Mouse (Mus musculus) midbrain, embryonic 15.5 days (tissue): Measurements from ENCODE around the gene Hoxa9. TPM values are rescaled to one million over a fixed set of nuclear protein-coding genes. Genes with fewer than 3 reads are reported as not detected.

Source experiments
- ATAC-seq: fragments of 200-750 bp; cut with Nextera tagmentation; replicated peaks from 2 replicates; pipeline ENCODE4 v1.8.0; 2017; ENCODE audit warnings: moderate TSS enrichment
- H3K27ac ChIP-seq: fragments of 300-500 bp; sonication (generic); 2 replicates; pipeline ENCODE4 v1.5.1; 2015; ENCODE audit warnings: mild to moderate bottlenecking, inconsistent platforms
- H3K27me3 ChIP-seq: fragments of 300-500 bp; sonication (generic); replicated peaks from 2 replicates; pipeline ENCODE4 v1.6.1; 2015; ENCODE audit warnings: inconsistent platforms
- H3K36me3 ChIP-seq: fragments of 300-500 bp; sonication (generic); replicated peaks from 2 replicates; pipeline ENCODE4 v1.6.1; 2015; ENCODE audit warnings: inconsistent platforms
- H3K4me1 ChIP-seq: fragments of 300-500 bp; sonication (generic); 2 replicates; pipeline ENCODE4 v1.6.1; 2015; ENCODE audit warnings: inconsistent platforms
- H3K4me2 ChIP-seq: fragments of 300-500 bp; sonication (generic); 2 replicates; pipeline ENCODE4 v1.6.1; 2015; ENCODE audit warnings: inconsistent platforms, mild to moderate bottlenecking, moderate library complexity
- H3K4me3 ChIP-seq: fragments of 300-500 bp; sonication (generic); 2 replicates; pipeline ENCODE4 v1.5.1; 2015; ENCODE audit warnings: mild to moderate bottlenecking, inconsistent platforms
- H3K9ac ChIP-seq: fragments of 300-500 bp; sonication (generic); 2 replicates; pipeline ENCODE4 v1.6.1; 2015; ENCODE audit warnings: mild to moderate bottlenecking, inconsistent platforms
- H3K9me3 ChIP-seq: fragments of 300-500 bp; sonication (generic); 2 replicates; pipeline ENCODE4 v1.6.1; 2016; ENCODE audit warnings: inconsistent platforms
- WGBS: fragments of 180-500 bp; shearing (Covaris S2); methylation state at CpG from one replicate; pipeline ENCODE4 v1.1.7; 2015; ENCODE audit warnings: mixed read lengths; 5-methylcytosine and 5-hydroxymethylcytosine counted together
- polyA plus RNA-seq: library from polyadenylated mRNA; unstranded; fragments of >200 nt; fragmentation: Nextera tagmentation; extraction: Ambion mirVana; gene quantifications from 2 replicates; pipeline ENCODE4 v1.2.1, GENCODE M21; 2015

The Hoxa9 gene
- polyA plus RNA-seq, 1 experiment from 2014 or later, result not detected

DNA sequence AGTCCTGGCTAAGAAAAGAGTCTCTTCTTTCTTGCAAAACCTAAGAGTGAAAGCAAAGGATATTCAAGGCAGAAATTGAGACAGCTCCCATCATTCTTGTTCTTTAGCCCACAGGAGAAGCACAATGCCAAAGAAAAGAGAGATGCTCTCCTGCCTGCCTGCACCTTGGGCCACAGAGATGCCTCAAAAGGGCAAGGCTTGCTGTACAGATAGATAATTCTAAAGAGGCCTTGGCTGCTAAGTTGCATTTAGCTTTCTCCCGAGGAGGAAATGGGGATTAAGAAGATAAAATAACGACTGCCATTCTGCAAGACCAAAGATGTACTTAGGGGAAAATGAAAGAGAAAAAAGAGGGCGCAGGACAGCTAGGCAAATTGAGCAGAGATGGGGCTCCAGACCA lies 16.0 kb upstream of the Hoxa9 start:
- Histone ChIP-seq H3K4me2 (no peak overlapping the region), H3K9me3 (no peaks in the 10 kb centered on the region), H3K4me1 (no peaks in the 10 kb centered on the region), H3K27ac (no peak overlapping the region), H3K36me3 (no peaks in the 10 kb centered on the region), H3K27me3 (peaks cover 96% of the 10 kb centered on the region), H3K9ac (no peak overlapping the region), H3K4me3 (no peak overlapping the region)
- ATAC-seq, result no peak
- WGBS, result 6% methylated on average over 3 of the region's 3 CpGs

DNA sequence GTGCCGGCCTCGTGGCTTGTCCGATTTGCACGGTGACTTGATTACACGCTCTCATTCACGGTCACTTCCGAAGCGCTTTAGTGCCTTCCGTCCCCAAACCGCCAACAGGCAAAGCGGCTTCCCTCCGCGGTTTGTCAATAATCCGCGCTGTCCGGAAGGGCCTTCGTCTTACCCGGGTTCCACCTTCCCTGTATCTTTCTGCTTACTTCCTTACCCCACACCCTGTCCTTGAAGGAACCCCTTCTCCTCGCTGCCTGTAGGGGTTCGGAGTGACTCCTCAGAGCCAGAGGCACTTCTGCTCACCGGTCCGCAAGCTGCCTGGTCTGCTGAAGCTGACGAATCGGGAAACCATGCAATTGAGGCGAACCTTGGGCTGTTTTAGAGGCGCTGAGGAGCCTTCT lies 15.5 kb upstream of the Hoxa9 start:
- Histone ChIP-seq H3K4me3 (no peak overlapping the region), H3K36me3 (no peaks in the 10 kb centered on the region), H3K4me1 (no peaks in the 10 kb centered on the region), H3K27me3 (peaks cover 96% of the 10 kb centered on the region), H3K27ac (no peak overlapping the region), H3K4me2 (no peak overlapping the region), H3K9me3 (no peaks in the 10 kb centered on the region), H3K9ac (no peak overlapping the region)
- no peak for ATAC-seq
- under 1% methylated on average over 26 of the region's 26 CpGs for WGBS

DNA sequence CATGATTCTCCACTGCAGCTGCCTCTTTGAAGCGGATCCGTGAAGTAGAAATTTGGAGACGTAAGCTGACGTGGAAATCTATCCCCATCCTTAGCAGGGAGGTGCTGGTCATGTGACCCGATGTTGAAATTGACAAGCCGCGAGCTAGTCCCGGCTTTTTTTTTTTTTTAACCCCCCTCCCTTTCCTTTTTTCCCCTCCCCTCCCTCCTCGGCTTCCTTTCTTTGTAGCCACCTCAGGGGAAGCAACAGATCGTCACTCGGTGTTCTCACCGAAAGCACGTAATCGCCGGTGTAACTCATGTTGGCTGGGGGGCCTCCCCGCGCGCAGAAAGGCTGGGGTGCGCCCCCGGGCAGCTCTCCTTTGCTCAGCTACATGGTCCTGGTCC lies 14.9 kb upstream of the Hoxa9 start, which contains the start of gene Hoxa11:
Hoxa11 (minus strand) TSS at position 54 of the 386 bp plus-strand sequence.
- no peak for ATAC-seq
- Histone ChIP-seq H3K9ac (no peak within 1 kb of the TSS), H3K9me3 (no peaks in the 10 kb centered on the region), H3K4me3 (no peak within 1 kb of the TSS), H3K36me3 (no peaks in the 10 kb centered on the region), H3K27ac (no peak within 1 kb of the TSS), H3K4me1 (no peaks in the 10 kb centered on the region), H3K27me3 (peaks cover 96% of the 10 kb centered on the region), H3K4me2 (no peak within 1 kb of the TSS)
- under 1% methylated on average over 20 of the region's 20 CpGs for WGBS

DNA sequence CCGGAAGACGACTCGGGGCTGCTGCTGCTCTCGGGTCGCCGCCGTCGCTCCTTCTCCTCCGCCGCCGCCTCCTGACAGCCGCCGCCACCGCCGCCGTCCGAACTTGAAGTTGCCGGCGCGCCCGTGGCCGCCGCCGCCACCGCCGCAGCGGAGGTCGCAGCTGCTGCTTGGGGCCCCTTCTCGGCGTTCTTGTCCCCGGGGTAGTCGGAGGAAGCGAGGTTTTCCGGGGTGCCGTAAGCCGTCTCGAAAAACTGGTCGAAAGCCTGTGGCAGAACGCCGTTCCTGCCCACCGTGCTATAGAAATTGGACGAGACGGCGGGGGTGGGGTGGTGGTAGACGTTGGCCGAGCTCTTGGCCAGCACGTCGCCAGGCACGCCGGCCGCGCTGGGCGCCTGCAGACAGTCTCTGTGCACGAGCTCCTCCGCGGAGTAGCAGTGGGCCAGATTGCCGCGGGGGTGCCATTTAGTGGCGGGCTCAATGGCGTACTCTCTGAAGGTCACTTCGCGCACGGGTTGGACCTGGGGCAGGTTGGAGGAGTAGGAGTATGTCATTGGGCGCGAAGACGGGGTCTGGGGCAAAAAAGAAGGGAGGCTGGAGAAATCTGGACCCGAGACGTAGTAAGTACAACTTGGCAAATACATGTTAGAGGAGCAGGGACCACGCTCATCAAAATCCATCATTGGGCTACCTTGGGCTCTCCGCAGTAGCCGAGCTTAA lies 14.3 kb upstream of the Hoxa9 start:
- Histone ChIP-seq H3K4me1 (0 out of 2 replicates have a peak, but pooled peaks cover under 1% of the 10 kb centered on the region), H3K4me2 (no peak overlapping the region), H3K9ac (no peak overlapping the region), H3K9me3 (no peaks in the 10 kb centered on the region), H3K27me3 (peaks cover 97% of the 10 kb centered on the region), H3K36me3 (no peaks in the 10 kb centered on the region), H3K4me3 (no peak overlapping the region), H3K27ac (no peak overlapping the region)
- ATAC-seq, result no peak
- under 1% methylated on average over 71 of the region's 71 CpGs for WGBS

DNA sequence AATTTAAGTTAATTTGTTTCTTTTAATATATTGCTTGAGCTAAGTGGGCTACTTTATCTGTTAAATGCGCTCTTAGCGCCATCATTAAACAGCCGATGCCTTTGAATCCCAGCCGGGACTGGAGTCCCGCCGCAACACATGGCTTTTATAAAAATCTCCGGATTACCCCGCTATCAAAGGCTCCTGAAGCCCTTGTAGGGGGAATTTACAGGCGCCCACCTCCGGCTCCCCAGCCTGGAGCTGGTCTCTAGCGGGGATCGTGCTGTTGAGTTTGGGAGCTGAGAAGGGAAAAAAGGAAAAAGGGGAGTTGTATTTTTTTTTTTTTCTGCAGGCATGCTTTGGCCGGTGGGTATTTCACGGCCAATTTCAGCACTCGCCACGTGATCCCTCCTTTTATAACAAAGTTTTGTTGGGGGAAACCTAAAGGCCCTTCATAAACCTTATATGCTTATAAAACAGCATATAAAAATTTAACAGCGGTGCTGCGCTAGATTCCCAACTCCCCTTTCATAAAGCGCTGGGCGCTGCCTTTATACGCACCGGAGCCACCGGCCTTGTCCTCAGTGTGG lies 13.7 kb upstream of the Hoxa9 start:
- WGBS, result 1% methylated on average over 23 of the region's 23 CpGs

DNA sequence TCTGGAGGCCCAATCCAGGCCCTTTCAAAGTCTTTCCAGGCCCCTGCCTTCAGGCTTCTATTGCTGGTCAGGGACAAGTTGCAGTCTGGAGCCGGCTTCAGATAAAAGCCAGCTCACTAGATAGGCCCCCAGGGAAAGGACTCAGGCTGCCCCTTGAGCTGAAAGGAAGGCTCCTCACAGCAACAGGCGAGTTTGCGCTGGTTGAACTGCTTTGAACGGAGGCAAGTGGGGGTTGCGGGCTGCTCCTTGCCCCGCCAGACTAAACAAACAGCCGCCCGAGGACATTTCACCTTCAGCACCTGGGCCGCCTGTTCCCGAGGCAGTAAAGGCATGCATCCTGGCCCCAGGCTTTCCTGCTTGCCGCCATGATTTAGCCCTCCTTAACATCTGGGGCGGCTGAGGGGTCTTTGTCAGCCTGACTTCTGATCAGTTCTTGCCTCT lies 12.8 kb upstream of the Hoxa9 start:
- ATAC-seq, result no peak
- Histone ChIP-seq H3K9ac (no peak overlapping the region), H3K4me1 (0 out of 2 replicates have a peak, but pooled peaks cover 2% of the 10 kb centered on the region), H3K27me3 (peaks cover 96% of the 10 kb centered on the region), H3K4me2 (no peak overlapping the region), H3K9me3 (no peaks in the 10 kb centered on the region), H3K27ac (no peak overlapping the region), H3K4me3 (no peak overlapping the region), H3K36me3 (no peaks in the 10 kb centered on the region)
- 1% methylated on average over 12 of the region's 12 CpGs for WGBS

More for the DNA sequence above, 13.7 kb upstream of the Hoxa9 start:
- no peak overlapping the region for H3K9ac ChIP-seq
- 0 out of 2 replicates have a peak, but pooled peaks cover 2% of the 10 kb centered on the region for H3K4me1 ChIP-seq
- no peak for ATAC-seq
- H3K27me3 ChIP-seq, result peaks cover 97% of the 10 kb centered on the region
- H3K4me3 ChIP-seq, result no peak overlapping the region
- H3K4me2 ChIP-seq, result no peak overlapping the region
- no peaks in the 10 kb centered on the region for H3K36me3 ChIP-seq
- H3K9me3 ChIP-seq, result no peaks in the 10 kb centered on the region
- H3K27ac ChIP-seq, result no peak overlapping the region

DNA sequence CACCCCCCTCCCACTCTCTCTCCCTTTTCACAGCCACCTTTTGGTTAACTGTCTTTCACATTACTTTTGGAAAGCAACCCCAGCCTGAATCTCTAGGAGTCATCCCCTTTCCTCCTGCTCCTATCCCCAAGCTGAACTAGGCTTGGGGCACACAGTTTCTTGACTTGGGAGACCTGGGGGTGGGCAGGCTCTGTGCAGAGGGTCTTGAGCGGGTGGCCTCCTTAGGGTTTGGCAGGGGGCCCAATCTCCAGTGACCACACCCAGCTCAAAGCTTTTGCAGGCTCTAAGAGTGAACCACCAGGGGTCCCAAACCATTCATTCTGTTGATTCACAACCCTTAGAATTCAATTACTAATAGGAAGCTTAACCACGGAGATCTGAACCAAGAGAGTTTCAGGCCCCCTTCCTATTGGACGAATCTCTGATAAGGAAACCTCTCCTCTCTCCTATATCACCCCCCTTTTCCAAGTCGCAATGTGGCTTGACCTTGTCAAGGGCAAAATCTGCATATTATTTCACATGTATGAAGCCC lies 12.0 kb upstream of the Hoxa9 start:
- 2% methylated on average over 4 of the region's 4 CpGs for WGBS
- peaks cover 96% of the 10 kb centered on the region for H3K27me3 ChIP-seq
- no peak overlapping the region for H3K27ac ChIP-seq
- H3K4me2 ChIP-seq, result no peak overlapping the region
- H3K36me3 ChIP-seq, result no peaks in the 10 kb centered on the region
- H3K4me3 ChIP-seq, result no peak overlapping the region
- H3K9me3 ChIP-seq, result no peaks in the 10 kb centered on the region
- H3K9ac ChIP-seq, result no peak overlapping the region
- no peak for ATAC-seq
- 0 out of 2 replicates have a peak, but pooled peaks cover 2% of the 10 kb centered on the region for H3K4me1 ChIP-seq

DNA sequence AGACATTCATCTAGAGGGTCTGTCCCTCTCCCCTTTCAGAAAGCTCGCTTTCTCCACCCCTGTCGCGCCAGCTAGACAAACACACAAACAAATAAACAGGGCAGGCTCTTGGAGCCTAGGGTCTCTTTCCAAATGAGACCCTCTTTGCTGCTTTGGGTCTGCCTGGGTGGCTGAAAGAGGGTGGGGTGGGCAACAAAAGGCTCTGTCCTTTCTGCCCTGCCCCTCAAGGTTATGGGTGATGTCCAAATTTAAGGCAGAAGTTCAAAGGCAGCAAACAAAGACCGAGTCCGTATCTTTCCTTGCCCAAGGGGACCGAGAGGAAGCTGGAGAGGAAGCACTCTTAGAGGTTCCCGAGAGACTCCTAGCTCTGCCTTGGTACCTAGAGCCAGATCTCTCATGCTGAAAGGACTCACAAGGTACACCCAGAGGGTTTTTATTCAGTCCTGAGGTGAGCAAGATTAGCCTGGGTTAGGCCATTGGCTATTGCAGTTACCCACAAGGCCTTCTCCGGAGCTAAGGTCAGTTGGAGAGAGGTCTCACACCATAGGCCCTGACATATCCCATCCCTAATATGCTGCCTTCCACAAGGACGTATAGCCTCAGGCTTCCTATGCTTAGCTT lies 10.2 kb upstream of the Hoxa9 start:
- peaks cover 97% of the 10 kb centered on the region for H3K27me3 ChIP-seq
- no peak overlapping the region for H3K4me2 ChIP-seq
- H3K4me3 ChIP-seq, result no peak overlapping the region
- no peaks in the 10 kb centered on the region for H3K9me3 ChIP-seq
- H3K4me1 ChIP-seq, result 0 out of 2 replicates have a peak, but pooled peaks cover 2% of the 10 kb centered on the region
- ATAC-seq, result no peak
- 1% methylated on average over 9 of the region's 9 CpGs for whole genome bisulfite sequencing
- no peak overlapping the region for H3K9ac ChIP-seq
- no peak overlapping the region for H3K27ac ChIP-seq
- H3K36me3 ChIP-seq, result no peaks in the 10 kb centered on the region

DNA sequence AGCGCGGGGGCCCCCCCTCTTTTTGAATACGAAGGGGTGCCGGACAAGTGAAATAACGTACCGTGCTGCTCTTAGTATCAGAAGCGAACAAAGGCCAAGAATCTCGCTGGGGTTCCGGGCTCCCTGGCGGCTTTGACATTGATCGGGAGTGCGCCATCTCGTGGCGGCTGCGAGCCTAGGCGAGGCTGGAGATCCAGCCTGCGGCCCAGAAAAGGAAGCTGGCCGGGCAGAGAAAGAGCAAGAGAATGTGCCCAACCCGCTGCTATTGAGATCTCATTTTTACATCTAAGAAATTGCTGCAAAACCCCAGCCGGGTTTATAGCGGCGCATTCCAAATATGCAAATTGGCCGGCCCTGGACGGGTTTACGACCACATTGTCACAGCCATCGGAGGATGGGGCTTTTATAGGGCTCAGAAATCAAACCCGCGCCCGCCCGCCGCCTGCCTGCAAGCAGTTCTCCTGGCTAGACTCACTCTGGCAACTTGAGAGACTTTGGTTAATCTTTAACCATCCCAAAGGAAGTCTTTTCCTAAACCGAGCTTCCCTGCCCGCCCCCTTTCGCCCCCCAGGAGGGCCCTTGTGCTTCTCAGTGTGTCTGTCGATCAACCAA lies 9.6 kb upstream of the Hoxa9 start, which contains the start of gene Hoxa10:
Hoxa10 (minus strand) TSS at position 466 of the 612 bp plus-strand sequence.
- WGBS, result 1% methylated on average over 35 of the region's 35 CpGs
- no peak within 1 kb of the TSS for H3K4me3 ChIP-seq
- no peak for ATAC-seq
- 0 out of 2 replicates have a peak, but pooled peaks cover 2% of the 10 kb centered on the region for H3K4me1 ChIP-seq
- peaks cover 97% of the 10 kb centered on the region for H3K27me3 ChIP-seq
- no peaks in the 10 kb centered on the region for H3K36me3 ChIP-seq
- no peak within 1 kb of the TSS for H3K4me2 ChIP-seq
- H3K27ac ChIP-seq, result no peak within 1 kb of the TSS
- H3K9me3 ChIP-seq, result no peaks in the 10 kb centered on the region
- no peak within 1 kb of the TSS for H3K9ac ChIP-seq

DNA sequence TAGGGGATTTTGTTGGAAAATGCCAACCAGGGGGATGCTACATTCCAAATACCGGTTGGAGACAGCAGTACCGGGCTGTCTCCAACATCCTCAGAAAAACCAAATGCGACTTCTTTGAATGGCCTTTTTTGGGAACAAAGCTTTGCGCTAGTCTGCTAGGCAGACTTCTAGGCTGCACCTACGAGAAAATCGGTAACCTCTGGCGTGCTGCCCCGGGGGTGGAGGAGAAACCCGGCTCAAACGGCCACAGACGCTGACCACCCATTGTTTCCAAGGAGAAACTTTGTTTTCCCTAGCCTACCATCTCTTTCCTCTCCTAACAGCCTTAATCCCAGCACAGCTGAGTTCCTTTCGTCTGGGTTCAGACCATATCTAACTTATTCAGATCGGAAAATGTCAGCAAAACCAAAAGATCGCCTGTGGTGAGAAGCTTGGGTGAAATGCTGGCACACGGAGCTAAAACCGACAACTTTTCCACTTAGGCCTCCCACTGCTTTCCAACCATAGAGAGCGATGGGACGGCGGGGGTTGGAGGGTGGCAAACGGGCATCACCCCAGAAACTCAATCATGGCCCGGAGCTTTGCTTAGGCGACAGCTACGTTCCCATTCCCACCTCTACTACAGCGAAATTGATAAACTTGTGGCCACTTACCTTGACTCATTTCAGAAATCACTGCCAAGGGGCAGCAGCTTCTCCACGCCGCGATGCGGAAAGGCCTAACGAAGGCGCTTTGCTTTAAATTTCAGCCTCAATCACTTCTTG lies 8.9 kb upstream of the Hoxa9 start:
- H3K4me2 ChIP-seq, result no peak overlapping the region
- ATAC-seq, result no peak
- 3% methylated on average over 30 of the region's 30 CpGs for WGBS

DNA sequence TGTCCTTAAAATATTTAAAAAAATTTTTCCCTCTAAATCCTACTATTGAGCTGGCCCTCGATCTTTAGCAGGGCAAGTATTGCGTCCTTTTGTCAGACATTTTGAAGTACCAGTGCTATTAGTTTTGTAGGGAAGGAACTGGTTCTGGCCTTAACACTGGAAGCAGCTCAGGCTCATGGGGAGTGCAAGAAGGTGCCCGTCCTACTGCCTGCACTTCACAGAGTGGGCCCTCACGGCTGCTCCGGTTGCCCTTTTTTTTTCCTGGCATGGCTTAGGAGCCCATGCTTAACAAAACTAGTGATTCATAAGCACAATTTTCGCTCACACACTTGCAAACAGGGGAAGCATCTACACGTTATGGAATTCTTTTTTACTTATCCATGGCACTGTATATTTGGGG lies 8.1 kb upstream of the Hoxa9 start:
- H3K27ac ChIP-seq, result no peak overlapping the region
- H3K9ac ChIP-seq, result no peak overlapping the region
- no peak for ATAC-seq
- H3K4me2 ChIP-seq, result no peak overlapping the region
- H3K27me3 ChIP-seq, result peaks cover 98% of the 10 kb centered on the region
- H3K9me3 ChIP-seq, result no peaks in the 10 kb centered on the region
- no peaks in the 10 kb centered on the region for H3K36me3 ChIP-seq
- H3K4me1 ChIP-seq, result 0 out of 2 replicates have a peak, but pooled peaks cover 2% of the 10 kb centered on the region
- no peak overlapping the region for H3K4me3 ChIP-seq
- WGBS, result 2% methylated on average over 7 of the region's 7 CpGs

More for the DNA sequence above, 8.9 kb upstream of the Hoxa9 start:
- H3K9ac ChIP-seq, result no peak overlapping the region
- H3K36me3 ChIP-seq, result no peaks in the 10 kb centered on the region
- peaks cover 97% of the 10 kb centered on the region for H3K27me3 ChIP-seq
- H3K4me1 ChIP-seq, result 0 out of 2 replicates have a peak, but pooled peaks cover 2% of the 10 kb centered on the region
- no peaks in the 10 kb centered on the region for H3K9me3 ChIP-seq
- no peak overlapping the region for H3K27ac ChIP-seq
- no peak overlapping the region for H3K4me3 ChIP-seq
